Mouse (Mus musculus) MEL (cell line): Measurements from ENCODE around the gene Camta1. TPM values are rescaled to one million over a fixed set of nuclear protein-coding genes. Genes with fewer than 3 reads are reported as not detected.
A peak's percentile ranks its signal among the peaks of the same experiment; 100 is the strongest.

Experiments used
- DNase-seq: peaks from one replicate; pipeline ENCODE4 v3.0.0; 2011; ENCODE audit warnings: low read depth, low spot score
- H3K27ac ChIP-seq: 2 replicates; pipeline ENCODE4 v1.5.1; 2012; ENCODE audit warnings: low read depth, mild to moderate bottlenecking, control low read depth, low read length, moderate library complexity; ENCODE audit not compliant: control insufficient read depth
- H3K27me3 ChIP-seq, 2 experiments: fragments of 150-350 bp in 1 of 2; sonication (generic) in 1 of 2; 2 replicates each; pipeline ENCODE4 v1.6.1; 2012; ENCODE audit warnings: low read length in 2 of 2, mild to moderate bottlenecking in 2 of 2, improper control_type of control experiment in 1 of 2, moderate library complexity in 1 of 2; ENCODE audit not compliant: insufficient read depth in 2 of 2, control insufficient read depth in 1 of 2
- H3K36me3 ChIP-seq, 2 experiments: 2 replicates each; pipeline ENCODE4 v1.6.1; 2012 to 2014; ENCODE audit warnings: low read length in 2 of 2, improper control_type of control experiment in 1 of 2, inconsistent platforms in 1 of 2, mild to moderate bottlenecking in 1 of 2; ENCODE audit not compliant: insufficient read depth in 2 of 2, control insufficient read depth in 1 of 2
- H3K4me1 ChIP-seq, 2 experiments: fragments of 150-350 bp in 1 of 2; sonication (generic) in 1 of 2; 2 replicates each; pipeline ENCODE4 v1.6.1; 2012; ENCODE audit warnings: low read length in 2 of 2, improper control_type of control experiment in 1 of 2, mild to moderate bottlenecking in 1 of 2; ENCODE audit not compliant: insufficient read depth in 2 of 2, control insufficient read depth in 1 of 2
- H3K4me3 ChIP-seq, 2 experiments: fragments of 150-350 bp in 1 of 2; sonication (generic) in 1 of 2; 2 replicates each; pipeline ENCODE4 v1.5.1; 2012; ENCODE audit warnings: low read depth in 2 of 2, low read length in 2 of 2, mild to moderate bottlenecking in 2 of 2, moderate library complexity in 2 of 2, control low read depth in 1 of 2, improper control_type of control experiment in 1 of 2; ENCODE audit not compliant: control insufficient read depth in 1 of 2, insufficient read depth in 1 of 2
- H3K79me2 ChIP-seq: 2 replicates; pipeline ENCODE4 v1.6.1; 2012; ENCODE audit warnings: mild to moderate bottlenecking, low read length, moderate library complexity; ENCODE audit not compliant: control insufficient read depth, poor library complexity, insufficient read depth
- H3K9ac ChIP-seq: 2 replicates; pipeline ENCODE4 v1.6.1; 2012; ENCODE audit warnings: low read depth, mild to moderate bottlenecking, control low read depth, low read length, moderate library complexity; ENCODE audit not compliant: control insufficient read depth, poor library complexity, severe bottlenecking
- H3K9me3 ChIP-seq: fragments of 150-350 bp; sonication (generic); replicated peaks from 2 replicates; pipeline ENCODE4 v1.6.1; 2012; ENCODE audit warnings: mild to moderate bottlenecking, low read length, improper control_type of control experiment, moderate library complexity; ENCODE audit not compliant: insufficient read depth
- CHD1 ChIP-seq: IDR thresholded peaks from 2 replicates; pipeline ENCODE4 v1.6.1; 2012; ENCODE audit warnings: low read depth, mild to moderate bottlenecking, inconsistent platforms, low read length, improper control_type of control experiment
- ELF1 ChIP-seq: IDR thresholded peaks from 2 replicates; pipeline ENCODE4 v1.6.1; 2014; ENCODE audit warnings: low read depth, mild to moderate bottlenecking, inconsistent platforms, low read length, improper control_type of control experiment, moderate library complexity
- ETS1 ChIP-seq: IDR thresholded peaks from 2 replicates; pipeline ENCODE4 v1.6.1; 2012; ENCODE audit warnings: low read depth, mild to moderate bottlenecking, inconsistent platforms, low read length, improper control_type of control experiment, moderate library complexity
- GATA1 ChIP-seq: IDR thresholded peaks from 2 replicates; pipeline ENCODE4 v1.6.1; 2011; ENCODE audit warnings: low read depth, low read length, improper control_type of control experiment
- HCFC1 ChIP-seq: IDR thresholded peaks from 2 replicates; pipeline ENCODE4 v1.6.1; 2012; ENCODE audit warnings: low read depth, mild to moderate bottlenecking, inconsistent platforms, low read length, improper control_type of control experiment, moderate library complexity
- JUND ChIP-seq: IDR thresholded peaks from 2 replicates; pipeline ENCODE4 v1.6.1; 2011; ENCODE audit warnings: low read depth, mild to moderate bottlenecking, improper control_type of control experiment, low read length
- KAT2A ChIP-seq: conservative IDR thresholded peaks from 2 replicates; pipeline ENCODE4 v1.6.1; 2012; ENCODE audit warnings: low read depth, low read length, improper control_type of control experiment, inconsistent platforms
- MAX ChIP-seq: IDR thresholded peaks from 2 replicates; pipeline ENCODE4 v1.6.1; 2011; ENCODE audit warnings: low read length, improper control_type of control experiment
- MEF2A ChIP-seq: IDR thresholded peaks from 2 replicates; pipeline ENCODE4 v1.6.1; 2014; ENCODE audit warnings: low read depth, mild to moderate bottlenecking, inconsistent platforms, low read length, improper control_type of control experiment; ENCODE audit not compliant: poor library complexity, insufficient replicate concordance, severe bottlenecking; ENCODE audit errors: extremely low read depth
- MXI1 ChIP-seq: IDR thresholded peaks from 2 replicates; pipeline ENCODE4 v1.6.1; 2011; ENCODE audit warnings: mild to moderate bottlenecking, low read depth, low read length, improper control_type of control experiment
- MYB ChIP-seq: IDR thresholded peaks from 2 replicates; pipeline ENCODE4 v1.6.1; 2011; ENCODE audit warnings: mild to moderate bottlenecking, low read depth, low read length, improper control_type of control experiment
- NRF1 ChIP-seq: IDR thresholded peaks from 2 replicates; pipeline ENCODE4 v1.6.1; 2014; ENCODE audit warnings: low read depth, mild to moderate bottlenecking, inconsistent platforms, low read length, improper control_type of control experiment, moderate library complexity; ENCODE audit not compliant: poor library complexity, insufficient read depth, severe bottlenecking
- POLR2A ChIP-seq, 2 experiments: IDR thresholded peaks; 2 replicates each; pipeline ENCODE4 v1.6.1; 2011 to 2012; ENCODE audit warnings: low read length in 2 of 2, mild to moderate bottlenecking in 2 of 2, control low read depth in 1 of 2, improper control_type of control experiment in 1 of 2, low read depth in 1 of 2, moderate library complexity in 1 of 2; ENCODE audit not compliant: control insufficient read depth in 1 of 2, insufficient read depth in 1 of 2, poor library complexity in 1 of 2
- POLR2AphosphoS2 ChIP-seq: IDR thresholded peaks from 2 replicates; pipeline ENCODE4 v1.6.1; 2011; ENCODE audit warnings: low read length, improper control_type of control experiment
- POLR2AphosphoS5 ChIP-seq: IDR thresholded peaks from 2 replicates; pipeline ENCODE4 v1.6.1; 2012; ENCODE audit warnings: low read depth, borderline replicate concordance, mild to moderate bottlenecking, inconsistent platforms, low read length, moderate library complexity, mixed read lengths
- TAL1 ChIP-seq: IDR thresholded peaks from 2 replicates; pipeline ENCODE4 v1.6.1; 2012; ENCODE audit warnings: mild to moderate bottlenecking, inconsistent platforms, low read length, moderate library complexity, mixed read lengths
- TBP ChIP-seq: IDR thresholded peaks from 2 replicates; pipeline ENCODE4 v1.8.0; 2011; ENCODE audit warnings: low read depth, low read length, improper control_type of control experiment
- UBTF ChIP-seq: IDR thresholded peaks from 2 replicates; pipeline ENCODE4 v1.6.1; 2012; ENCODE audit warnings: low read depth, mild to moderate bottlenecking, inconsistent platforms, low read length, improper control_type of control experiment, moderate library complexity, borderline replicate concordance; ENCODE audit not compliant: insufficient read depth
- USF1 ChIP-seq: IDR thresholded peaks from 2 replicates; pipeline ENCODE4 v1.6.1; 2014; ENCODE audit warnings: low read depth, mild to moderate bottlenecking, inconsistent platforms, low read length, improper control_type of control experiment, moderate library complexity
- USF2 ChIP-seq, 2 experiments: IDR thresholded peaks; 2 replicates each; pipeline ENCODE4 v1.6.1; 2011 to 2012; ENCODE audit warnings: improper control_type of control experiment in 2 of 2, low read length in 2 of 2, borderline replicate concordance in 1 of 2, inconsistent platforms in 1 of 2, low read depth in 1 of 2, mild to moderate bottlenecking in 1 of 2; ENCODE audit not compliant: insufficient read depth in 1 of 2
- ZMIZ1 ChIP-seq: IDR thresholded peaks from 2 replicates; pipeline ENCODE4 v1.6.1; 2012; ENCODE audit warnings: low read depth, mild to moderate bottlenecking, inconsistent platforms, low read length, improper control_type of control experiment, moderate library complexity
- ZNF384 ChIP-seq: IDR thresholded peaks from 2 replicates; pipeline ENCODE4 v1.6.1; 2012; ENCODE audit warnings: low read depth, mild to moderate bottlenecking, inconsistent platforms, low read length, improper control_type of control experiment
- polyA plus RNA-seq, 2 experiments: library from polyadenylated mRNA; stranded (reverse) in 1 of 2; unstranded in 1 of 2; fragments of >175 nt in 1 of 2; fragments of >200 nt in 1 of 2; gene quantifications; 2 replicates each; pipeline versions ENCODE4 v1.2.1 to v1.2.4; 2012; ENCODE audit warnings: low replicate concordance in 2 of 2, low read depth in 1 of 2; ENCODE audit not compliant: insufficient read length in 2 of 2, insufficient read depth in 1 of 2, missing spikeins in 1 of 2
- total RNA-seq: library from RNA; depleted of rRNA; stranded (reverse); fragments of 300-350 nt; gene quantifications from 2 replicates; pipeline ENCODE4 v1.2.3, GENCODE M21; 2012

Gene Camta1
- total and polyA plus RNA-seq, 3 experiments, result 28.2 to 87.5 TPM; not detected in 1

- no peak for TF ChIP-seq NRF1
- TF ChIP-seq ZMIZ1, result no peak
- no peak for TF ChIP-seq UBTF
- TF ChIP-seq ETS1, result no peak
- no peak for TF ChIP-seq POLR2A (IDR thresholded peaks at IDR 0.05; ENCODE audit: control insufficient read depth in 1 of 2, insufficient read depth in 1 of 2, low read depth in 1 of 2, low read length in 2 of 2, poor library complexity in 1 of 2)
- TF ChIP-seq ZNF384, result no peak
- no peak for TF ChIP-seq USF1
- no peak for TF ChIP-seq MAX
- no peak for TF ChIP-seq POLR2AphosphoS5
- no peak for TF ChIP-seq CHD1
- TF ChIP-seq ELF1, result no peak
- TF ChIP-seq MEF2A, result no peak
- no peak for TF ChIP-seq JUND
- no peak for TF ChIP-seq HCFC1
- TF ChIP-seq TBP, result no peak
- no peak for TF ChIP-seq USF2 (IDR thresholded peaks at IDR 0.05; ENCODE audit: borderline replicate concordance in 1 of 2, insufficient read depth in 1 of 2, low read depth in 1 of 2, low read length in 2 of 2)
- no peak overlapping the region for H3K9ac ChIP-seq
- H3K27me3 ChIP-seq, result no peaks in the 10 kb centered on the region
- no peaks in the 10 kb centered on the region for H3K36me3 ChIP-seq
- no peak for DNase-seq
- no peak overlapping the region for H3K27ac ChIP-seq
- H3K79me2 ChIP-seq, result no peaks in the 10 kb centered on the region
- H3K4me3 ChIP-seq, result no peak overlapping the region
- H3K9me3 ChIP-seq, result no peaks in the 10 kb centered on the region
- no peaks in the 10 kb centered on the region for H3K4me1 ChIP-seq
Observed at GRCm38 (mm10) chr4:151194030-151194714, 667.5 kb downstream of the Camta1 start.

DNA sequence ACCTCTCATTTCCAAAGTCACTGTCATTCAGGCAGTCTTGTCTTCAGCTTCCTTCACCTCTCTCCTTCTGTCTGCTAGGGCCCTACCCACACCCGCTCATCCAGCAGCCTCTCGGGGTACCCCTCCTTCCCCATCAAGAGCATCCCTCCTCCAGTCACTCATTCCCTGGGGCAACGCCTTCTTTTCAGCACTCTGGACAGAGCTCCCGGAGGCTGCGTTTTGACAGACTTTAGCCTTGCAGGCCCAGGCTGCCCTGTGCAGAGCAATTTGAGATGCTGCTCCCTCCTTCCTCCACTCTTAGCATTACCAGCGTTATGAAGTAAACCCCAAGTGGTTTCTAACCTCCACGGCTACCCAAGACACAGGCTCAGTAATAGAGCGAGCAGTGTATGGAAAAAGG, 675.2 kb downstream of the Camta1 start:
- peak; percentile 13 for DNase-seq
- H3K4me1 ChIP-seq, result no peaks in the 10 kb centered on the region
- H3K27me3 ChIP-seq, result no peaks in the 10 kb centered on the region
- no peaks in the 10 kb centered on the region for H3K79me2 ChIP-seq
- TF ChIP-seq POLR2AphosphoS2 (no peak), MEF2A (no peak), JUND (no peak), MXI1 (no peak), TAL1 (no peak), USF2 (IDR thresholded peaks at IDR 0.05; ENCODE audit: borderline replicate concordance in 1 of 2, insufficient read depth in 1 of 2, low read depth in 1 of 2, low read length in 2 of 2) (no peak), KAT2A (no peak), MYB (no peak), GATA1 (no peak)
- no peaks in the 10 kb centered on the region for H3K9me3 ChIP-seq
- H3K27ac ChIP-seq, result no peak overlapping the region
- no peak overlapping the region for H3K4me3 ChIP-seq
- no peak overlapping the region for H3K9ac ChIP-seq
- H3K36me3 ChIP-seq, result no peaks in the 10 kb centered on the region
